Mouse (Mus musculus) B cell, adult 2 months (primary cell): ENCODE results near the gene Icam1.
A peak's percentile ranks its signal among the peaks of the same experiment; 100 is the strongest.

Experiments used
- DNase-seq, 2 experiments: peaks; one replicate each; pipeline ENCODE4 v3.0.0; 2022

The Icam1 gene

DNA sequence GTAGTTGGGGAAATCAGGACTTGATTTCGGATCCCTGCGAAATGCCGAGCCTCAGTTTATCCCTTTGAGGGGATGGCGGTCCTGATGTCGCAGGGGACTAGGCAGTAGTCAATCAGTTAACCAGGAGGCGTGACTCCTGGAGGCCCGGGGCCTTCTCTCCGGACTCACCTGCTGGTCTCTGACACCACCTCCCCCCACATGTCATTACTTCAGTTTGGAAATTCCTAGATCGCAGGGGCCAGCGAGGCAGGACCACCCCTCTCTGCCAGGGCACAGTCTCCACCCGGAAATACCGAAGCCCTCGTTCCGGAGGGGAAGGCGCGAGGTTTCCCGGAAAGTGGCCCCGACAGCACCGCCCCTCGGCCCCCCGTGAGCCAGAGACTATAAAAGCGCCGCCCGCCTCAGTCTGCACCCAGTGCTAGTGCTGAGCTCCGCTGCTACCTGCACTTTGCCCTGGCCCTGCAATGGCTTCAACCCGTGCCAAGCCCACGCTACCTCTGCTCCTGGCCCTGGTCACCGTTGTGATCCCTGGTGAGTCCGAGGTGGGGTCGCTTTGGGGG is at the start of gene Icam1:
TSS of gene Icam1 (plus strand) at position 415 of the 560 bp plus-strand sequence.
- DNase-seq = peak; percentile 78 to 79

DNA sequence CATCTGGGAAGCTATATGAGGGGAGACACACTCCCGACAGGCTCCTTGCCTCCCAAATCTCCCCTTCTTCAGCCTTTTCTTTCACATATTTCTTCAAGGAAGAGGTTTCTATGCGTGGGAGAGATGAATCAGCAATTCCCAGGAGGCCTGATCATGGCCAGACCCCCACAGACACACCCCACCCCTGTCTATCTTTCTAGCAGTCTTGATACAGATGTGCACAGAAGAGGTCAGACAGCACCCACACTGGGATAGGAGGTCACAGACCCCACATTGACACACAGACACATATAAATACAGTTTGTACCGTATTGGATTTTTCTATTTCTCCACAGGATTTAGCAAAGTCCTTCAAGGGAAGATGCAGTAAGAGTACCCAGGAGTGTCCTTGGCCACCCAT is 49.8 kb upstream of the Icam1 start:
- DNase-seq = no peak

DNA sequence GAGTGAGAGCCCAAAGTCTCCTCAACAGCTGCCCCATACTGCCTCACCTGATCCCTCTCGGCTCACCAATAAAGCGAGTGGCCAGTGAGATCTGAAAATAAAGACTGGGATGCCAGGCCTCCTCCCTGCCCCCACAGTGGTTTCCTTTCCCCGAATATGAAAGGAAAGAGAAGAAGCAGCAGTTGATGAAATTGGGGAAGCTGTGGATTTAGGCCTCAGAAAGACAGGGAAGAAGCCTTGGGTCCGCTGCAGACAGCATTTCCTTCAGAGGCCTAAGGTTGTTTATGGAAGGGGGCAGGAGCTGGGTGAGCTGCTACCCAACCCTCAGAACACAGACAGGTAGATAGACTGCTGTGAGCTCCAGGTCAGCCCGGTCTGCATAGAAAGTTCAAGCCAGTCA is 49.0 kb upstream of the Icam1 start:
- DNase-seq = no peak

DNA sequence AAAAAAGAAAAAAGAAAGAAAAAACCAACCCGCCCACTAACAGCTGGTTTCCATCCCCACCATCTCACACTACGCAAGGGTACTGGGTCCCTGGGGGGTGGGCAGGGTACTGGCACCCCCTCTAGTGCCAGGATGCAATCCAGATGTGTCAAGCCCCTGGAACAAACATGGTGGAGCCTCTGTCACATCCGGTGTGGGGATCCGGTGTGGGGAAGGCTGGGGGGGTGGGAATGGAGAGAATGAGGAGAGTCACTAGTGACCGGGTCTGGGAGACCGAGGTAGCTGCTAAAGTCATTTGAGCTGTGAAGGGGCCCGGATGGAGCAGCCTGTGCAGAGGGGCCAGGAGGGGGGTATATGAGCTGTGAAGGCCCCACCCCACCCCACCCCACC is 44.0 kb upstream of the Icam1 start:
- no peak for DNase-seq

DNA sequence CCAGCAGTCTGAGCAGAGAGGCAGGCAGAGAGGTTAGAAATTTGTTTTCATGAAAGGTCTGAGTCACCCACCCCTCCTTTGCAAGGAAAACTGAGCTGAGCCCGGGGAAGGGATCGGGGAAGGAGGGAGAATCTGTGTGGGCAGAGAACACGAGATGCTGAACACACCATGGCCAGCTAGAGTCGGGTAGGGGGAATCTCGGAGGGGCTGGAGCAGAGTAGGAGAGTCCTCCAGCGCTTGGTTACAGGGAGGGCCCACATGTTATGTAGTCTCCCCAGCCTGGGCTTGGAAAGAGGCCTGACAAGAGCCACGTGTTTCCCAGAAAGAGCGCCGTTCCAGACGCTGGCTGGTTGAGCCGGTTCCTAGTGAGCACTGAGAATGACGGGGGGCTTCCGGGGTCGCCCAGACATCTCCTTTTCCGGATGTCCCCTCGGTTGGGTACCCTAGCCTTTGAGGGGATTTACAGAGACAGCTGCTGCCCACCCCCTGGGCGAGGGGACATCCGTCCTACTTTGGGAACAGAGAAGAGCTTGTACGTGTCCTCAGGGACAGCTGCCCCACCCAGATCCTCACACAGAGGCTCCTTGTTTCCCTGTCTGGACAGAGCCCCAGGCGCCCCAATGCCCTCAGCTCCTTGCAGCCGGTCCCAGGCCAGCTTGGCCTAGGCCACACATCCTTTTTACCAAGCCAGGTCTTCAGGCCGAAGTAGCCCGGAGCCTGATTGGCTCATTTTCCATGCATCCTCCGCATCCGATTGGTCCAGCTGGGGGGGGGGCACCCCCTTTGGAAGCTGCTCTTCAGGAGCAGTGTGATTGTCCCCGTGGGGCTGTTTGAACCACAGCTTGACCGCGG is 43.4 kb upstream of the Icam1 start:
- no peak for DNase-seq

DNA sequence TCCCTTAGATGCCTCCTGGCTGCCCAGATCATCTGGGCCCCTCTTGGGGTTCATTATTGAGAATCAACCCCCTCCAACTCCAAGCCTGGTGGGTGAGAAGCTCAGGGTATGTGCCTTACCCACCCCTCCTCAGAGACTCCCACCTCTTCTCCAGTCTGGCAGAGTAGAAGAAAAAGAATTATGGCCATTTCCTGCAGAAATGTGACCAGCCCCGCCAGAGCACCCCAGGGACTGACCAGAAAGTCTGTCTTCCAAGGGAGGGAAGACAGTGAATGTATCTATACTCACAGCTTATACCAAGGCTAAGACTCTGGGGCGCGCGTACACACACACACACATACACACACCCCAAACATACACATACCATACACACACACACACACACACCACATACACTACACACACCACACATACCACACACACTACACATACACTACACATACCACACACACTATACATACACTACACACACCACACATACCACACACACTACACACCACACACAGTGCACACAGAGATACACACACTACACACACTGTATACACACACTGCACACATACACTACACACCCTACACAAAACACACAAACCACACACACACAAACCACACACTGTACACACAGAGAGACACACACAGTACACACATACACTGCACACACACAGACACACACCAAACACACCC is 42.6 kb upstream of the Icam1 start:
- no peak for DNase-seq

DNA sequence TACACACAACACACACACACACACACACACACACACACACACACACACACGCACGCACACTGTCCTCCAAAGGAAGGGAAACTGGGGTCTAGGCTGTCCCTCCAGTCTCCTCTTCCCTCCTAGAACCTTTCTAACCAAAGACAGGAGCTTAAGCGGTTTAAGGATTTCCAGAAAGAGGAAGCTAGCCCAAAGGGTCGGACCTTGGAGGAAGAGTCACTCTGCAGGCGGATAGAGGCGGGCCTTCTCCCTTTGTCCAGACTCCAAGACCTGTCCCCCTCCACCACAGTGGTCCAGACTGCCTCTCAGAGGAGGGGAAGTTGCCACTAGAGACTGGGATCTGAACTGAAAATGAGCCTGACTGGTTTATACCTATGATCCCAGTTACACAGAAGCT is 42.1 kb upstream of the Icam1 start:
- no peak for DNase-seq

DNA sequence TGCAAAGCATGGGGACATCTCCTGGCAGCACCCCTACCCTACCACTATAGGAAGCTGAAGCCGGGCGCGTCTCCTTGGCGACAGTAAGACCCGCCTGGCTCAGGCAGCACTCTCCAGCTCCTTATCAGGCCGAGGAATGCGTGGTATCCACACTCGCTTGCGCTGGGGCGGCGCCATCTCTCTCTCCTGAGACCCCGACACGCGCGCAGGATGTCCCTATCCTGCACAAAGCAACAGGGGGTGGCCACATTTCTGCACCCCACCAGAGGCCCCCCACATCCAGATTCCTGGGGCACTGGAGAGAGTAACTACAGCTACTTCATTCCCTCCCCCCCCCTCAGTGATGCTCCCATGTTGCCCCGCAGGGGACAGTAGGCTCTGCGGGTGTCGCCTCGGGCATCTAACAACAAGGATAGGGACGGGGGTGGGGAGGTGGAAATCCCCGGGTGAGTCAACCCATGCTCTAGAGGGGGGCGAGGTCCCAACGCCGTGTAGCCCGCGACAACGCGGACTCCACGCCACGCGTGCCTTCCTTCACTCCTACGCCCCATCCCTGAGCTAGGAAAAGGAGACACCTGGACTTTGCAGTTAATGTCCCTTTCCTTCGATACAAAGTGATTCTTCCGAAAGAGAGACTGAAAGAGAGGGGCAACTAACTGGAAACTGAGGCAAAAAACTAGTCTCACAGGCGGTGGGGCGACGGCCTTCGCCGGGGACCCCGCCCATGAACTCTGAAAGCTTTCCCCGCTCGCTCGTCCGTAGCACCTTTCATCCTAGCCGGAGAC is 40.2 kb upstream of the Icam1 start:
- peak; percentile 17 to 26 for DNase-seq

DNA sequence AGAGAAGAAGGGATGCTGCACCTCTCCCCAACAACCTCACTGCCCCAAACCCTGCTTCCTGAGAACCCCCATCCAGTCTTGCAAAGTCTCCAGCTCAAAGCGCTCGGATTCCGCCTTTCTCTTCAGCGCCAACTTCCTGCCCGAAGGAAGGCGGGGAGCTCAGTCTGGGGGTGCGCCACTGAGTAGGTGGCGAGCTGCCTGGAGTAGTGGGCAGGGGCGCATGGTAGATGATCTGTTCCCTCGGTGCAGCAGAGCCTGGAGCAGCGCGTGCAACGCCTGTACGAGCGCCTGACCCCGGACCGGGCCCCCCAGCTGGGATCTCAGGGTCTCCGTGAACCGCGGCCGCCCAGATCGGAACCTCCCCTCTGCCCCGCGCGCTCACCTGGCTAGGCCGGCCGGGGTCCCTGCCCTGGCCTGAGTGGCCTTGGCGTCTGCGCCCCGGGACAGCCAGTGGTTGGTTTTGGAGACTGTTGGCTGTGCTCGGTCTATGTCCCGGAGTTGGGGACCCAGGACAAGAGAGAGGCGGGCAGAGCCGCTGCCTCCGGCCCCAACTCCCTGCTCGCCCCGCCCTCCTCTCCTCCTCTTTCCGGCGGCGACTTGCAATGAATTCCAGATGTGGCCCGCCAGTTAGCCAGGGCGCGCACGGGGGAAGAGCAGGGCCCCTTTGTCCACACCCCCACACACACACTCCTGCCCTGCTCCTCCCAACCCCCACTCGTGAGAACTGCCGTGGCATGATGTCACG is 39.4 kb upstream of the Icam1 start, which contains the start of gene S1pr2:
TSS of gene S1pr2 (minus strand) at position 566 of the 745 bp plus-strand sequence.
- peak; percentile 83 to 85 for DNase-seq

DNA sequence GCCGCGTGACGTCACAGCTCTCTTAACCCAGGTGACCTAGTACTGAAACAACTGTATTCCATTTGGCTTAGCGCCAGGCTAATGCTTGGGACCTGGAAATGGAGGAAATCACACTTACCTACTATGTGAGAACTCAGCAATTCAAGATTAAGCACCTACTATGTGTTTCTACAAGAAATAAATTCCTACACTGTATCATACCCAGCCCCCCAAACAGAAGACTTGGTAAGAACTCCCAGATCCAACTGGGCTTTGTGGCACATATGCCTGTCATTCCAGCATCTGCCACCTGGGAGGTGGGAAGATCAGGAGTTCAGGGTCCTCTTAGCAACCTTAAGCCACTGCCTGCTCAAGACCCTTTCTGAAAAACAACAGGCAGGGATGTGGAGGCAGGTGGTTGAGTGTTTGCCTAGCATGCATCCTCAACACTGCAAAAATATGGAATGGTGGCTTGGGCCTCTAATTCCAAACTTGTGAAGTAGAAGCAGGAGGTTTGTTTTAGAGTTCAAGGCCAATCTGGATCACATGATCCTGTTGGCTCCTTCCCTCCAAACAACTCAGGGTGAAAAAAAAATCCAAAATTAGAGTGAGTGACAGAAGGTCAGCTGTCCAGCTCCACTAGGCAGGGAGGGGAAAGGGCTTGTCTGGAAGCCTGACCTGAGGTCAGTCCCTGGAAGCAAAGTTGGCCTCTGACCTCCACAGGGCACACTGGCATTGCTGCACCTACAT is 38.7 kb upstream of the Icam1 start:
- DNase-seq = no peak

DNA sequence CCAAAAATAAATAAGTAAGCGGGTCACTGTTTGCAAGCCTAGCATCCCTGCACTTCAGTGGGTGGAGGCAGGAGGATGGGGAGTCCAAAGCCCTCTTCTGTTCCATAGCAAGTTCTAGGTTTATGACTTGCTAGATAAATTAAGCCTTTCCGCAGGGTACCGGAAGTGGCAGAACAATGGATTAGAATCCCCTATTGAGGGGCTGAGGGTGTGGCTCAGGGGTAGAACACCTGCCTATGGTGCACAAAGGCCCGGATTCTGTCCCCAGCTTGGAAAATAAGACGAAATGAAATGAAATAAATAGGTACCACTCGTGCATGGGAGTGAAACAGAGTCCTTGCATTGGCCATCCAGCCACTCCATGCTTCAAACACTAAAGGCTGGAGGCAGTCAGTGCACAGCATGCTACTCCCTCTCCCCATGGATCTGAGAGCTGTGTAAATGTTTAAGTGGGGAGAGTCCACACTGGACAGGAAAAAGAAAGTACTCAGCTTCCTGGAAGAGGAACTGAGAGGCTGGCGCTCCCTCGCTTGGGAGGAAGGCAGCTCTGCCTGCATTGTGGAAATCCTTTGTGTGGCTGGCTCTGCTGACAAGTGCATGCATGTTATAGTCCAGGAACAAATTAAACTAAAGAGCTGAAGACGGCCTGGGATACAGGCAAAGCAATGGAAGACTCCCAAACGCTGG is 37.2 kb upstream of the Icam1 start:
- no peak for DNase-seq

DNA sequence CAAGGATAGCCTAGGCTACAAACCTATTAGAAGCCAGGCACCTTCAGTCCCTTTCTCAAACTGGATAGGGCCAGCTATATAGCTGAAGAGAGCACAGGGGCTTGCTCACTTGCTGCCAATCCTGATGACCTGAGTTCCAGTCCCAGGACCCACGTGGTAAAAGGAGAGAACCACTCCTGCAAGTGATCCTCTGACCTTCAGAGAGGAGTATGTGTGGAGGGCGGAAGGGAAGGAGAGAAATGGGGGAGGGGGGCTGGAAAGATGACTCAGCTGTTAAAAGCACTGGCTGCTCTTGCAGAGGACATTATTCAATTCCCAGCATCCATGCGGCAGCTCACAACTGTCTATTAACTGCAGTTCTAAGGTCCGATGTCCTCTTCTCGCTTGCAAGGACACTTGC is 36.6 kb upstream of the Icam1 start:
- no peak for DNase-seq

DNA sequence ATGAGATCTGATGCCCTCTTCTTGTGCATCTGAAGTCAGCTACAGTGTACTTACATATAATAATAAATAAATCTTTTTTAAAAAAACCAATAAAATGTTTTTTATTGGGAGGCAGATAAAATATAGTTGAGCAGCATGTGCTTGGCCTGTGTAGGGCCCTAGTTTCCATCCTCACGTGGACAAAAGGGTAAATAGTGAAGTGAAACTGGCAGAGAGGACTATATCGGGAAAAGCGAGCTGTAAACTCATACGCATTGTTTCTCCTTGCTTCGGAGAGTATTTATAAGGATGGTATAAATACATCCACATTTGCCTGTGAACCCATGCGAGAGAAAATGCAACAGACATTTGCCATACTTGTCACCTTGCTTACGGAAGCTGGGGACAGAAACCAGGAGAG is 36.0 kb upstream of the Icam1 start:
- DNase-seq = no peak

DNA sequence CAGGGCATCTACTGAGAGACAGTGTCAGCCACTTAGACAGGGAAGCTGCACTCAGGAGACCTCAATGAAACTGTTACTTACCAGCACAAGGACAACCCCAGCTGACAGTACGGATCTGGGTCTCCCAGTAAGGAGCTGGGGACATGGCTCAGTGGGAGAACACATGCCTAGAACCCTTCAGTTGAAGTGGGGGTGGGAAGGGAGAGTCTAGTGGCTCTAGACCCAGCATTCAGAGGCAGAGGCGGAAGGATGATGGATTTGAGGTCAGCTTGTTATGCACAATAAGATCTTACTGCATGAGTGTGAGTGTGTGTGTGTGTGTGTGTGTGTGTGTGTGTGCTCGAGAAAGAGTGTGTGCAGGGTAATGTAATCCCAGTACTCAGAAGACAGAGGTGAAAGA is 33.6 kb upstream of the Icam1 start:
- DNase-seq = no peak

DNA sequence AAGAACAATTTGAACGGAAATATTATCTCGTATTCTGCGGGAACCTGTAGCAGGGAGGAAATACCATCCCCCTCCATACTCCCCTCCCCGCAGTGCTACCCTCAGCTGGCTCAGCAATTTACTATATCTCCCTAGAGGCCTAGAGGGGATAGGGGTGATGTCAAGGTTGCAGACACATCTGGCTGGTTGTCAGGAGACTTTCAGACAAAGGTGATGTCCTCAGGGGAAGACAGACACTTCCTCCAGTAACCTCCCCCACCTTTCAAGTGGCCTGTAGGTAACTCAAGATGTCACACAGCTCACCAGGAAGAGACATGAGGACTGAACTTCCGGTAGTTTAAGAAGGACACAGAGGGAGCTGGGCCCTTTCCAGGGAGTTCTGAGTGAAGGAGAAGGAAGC is 32.6 kb upstream of the Icam1 start:
- no peak for DNase-seq

DNA sequence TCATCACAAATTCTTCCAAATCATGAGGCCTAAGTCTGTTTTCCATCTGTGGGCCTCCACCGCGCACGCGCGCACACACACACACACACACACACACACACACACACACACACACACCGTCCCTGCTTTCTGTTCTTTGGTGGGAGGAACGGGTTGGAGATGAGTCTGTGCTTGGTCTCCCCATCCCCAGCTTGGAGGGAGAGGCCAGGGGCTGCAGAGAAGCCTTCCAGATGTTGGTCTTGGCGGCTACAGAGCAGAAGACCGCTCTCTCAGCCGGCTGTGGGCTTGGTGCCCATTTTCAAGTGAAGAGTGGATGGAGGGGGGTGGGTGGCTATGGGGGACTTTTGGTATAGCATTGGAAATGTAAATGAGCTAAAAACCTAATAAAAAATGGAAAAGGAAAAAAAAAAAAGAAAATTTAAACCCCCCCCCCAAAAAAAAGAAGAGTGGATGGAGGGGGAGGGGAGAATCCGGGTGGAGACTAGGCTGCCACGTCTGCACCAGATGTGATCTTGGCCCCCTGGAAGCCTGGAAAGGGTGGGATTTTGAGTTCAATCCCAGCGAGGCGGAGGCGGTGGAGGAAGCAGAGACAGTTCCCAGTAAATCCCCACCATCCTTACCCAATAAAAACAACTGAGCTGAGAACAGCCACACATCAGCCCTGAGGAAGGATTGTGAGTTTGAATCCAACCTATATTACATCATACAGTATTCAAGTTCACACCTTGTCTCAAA is 28.7 kb upstream of the Icam1 start:
- DNase-seq = no peak

DNA sequence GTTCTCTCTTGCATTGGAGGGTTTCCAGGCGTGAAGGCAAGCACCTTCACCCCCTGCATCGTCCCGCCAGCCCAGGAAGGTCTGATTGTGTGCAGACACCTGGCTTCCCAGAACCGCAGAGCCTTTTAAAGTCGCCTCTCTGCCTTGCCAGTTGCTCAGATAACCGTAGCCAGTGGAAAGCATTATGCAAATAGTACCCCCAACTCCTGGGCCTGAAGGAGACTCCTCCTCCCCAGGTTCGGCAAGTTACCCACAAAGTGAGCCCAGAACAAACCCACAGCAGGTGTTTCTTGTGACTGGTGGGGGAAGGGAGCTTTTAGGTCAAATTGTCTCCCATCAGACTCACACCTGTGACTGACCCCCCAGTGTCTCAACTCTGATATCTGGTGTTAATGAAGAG is 27.8 kb upstream of the Icam1 start:
- peak in 1 of 2 experiments; percentile 11 for DNase-seq

DNA sequence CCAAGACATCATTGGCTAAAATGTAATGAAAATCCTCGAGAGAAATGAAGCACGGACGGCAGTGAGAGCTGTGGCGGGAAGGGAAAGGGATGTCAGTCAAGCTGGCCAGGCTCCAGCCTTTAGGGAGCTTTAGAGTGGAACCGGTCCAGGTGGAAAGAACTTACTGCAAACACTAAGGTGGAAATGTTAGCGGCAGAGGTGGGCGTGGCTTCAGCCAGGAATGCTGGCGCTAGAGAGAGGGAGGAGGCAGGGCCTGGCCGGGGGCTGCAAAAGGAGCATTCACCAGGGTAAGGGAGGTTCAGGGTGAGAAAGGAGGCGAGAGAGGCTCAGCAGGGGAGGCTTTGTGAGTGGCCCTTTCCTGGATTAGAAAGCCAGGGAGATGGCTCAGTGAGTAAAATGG is 24.9 kb upstream of the Icam1 start:
- no peak for DNase-seq

DNA sequence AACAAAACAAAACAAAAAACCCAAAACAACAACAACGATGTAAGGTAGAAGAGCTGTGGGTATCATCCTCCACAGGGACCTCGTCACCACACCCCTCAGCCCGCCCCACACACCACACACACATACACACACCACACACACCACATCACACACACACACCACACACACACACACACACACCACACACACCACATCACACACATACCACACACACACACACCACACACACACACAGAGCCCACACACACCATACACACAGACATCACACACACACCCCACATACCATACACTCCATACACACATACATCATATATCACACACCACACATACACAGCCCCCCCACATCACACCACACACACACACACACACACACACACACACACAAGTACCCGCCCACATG is 24.2 kb upstream of the Icam1 start:
- no peak for DNase-seq

DNA sequence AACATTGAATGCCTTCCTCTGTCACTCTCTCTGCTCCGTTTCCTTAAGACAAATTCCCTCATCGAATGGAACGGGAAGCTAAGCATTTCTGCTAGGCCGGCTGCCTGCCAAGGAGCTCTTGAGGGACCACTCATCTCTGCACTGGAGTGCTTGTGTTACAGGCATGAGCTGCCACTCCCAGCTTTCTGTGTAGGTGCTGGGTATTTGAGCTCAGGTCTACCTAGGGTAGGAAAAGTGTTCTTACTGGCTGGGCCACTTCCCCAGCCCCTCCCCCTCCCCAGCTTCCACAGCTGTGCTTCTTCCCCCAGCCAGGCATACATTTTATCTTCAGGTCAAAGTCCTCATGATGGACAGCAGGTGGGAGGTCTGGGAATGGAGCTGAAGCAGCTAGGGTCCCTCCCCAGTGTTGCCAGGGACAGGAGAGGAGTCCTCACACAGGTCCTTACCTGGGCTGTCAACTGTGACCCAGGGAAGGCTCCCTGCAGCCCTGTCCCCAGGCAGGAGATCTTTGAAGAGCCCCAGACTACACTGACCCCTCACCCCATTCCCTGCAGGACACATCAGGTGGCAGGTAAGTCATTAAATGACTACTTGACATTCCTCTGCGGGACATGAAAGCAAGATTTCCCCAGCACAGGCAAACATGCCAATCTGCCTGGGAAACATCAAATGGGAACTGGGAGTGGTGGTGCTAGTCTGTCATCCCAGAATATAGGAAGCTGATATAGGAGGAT is 22.5 kb upstream of the Icam1 start:
- no peak for DNase-seq
